12 mouse cellular contexts compared by ENCODE assay signal in the genomic region with DNA sequence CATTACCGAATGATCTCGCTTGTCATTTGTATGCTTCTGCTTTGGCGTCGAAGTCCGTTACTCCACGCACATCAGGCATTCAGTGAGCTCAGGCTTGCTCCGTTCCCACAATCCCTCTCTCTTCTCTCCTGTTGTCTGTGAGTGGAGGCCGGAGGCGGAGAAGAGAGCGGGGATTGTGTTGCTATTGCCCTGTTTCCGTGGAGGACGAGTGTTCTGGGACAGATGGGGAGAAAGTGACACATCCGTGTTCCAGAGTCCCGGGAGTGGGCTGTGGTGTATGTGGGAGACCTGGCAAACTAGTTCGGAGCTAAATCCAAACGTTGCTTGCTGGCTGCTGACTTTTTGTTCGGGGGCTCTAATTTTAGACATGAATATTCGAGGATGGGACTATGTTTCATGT. TPM values are rescaled to one million over a fixed set of nuclear protein-coding genes. Genes with fewer than 3 reads are reported as not detected.
A peak's percentile ranks its signal among the peaks of the same experiment; 100 is the strongest.
DNase-seq lines count a peak whose midpoint lies in the region; ATAC-seq lines count a peak whose summit lies in the region.
"Had no signal": no experiment of that assay in that cellular context is flagged by ENCODE, and none has a peak within 500 bp of the region (broad histone marks: within the 10 kb centered on the region; RNA-seq: fewer than 3 reads in every experiment).

No protein-coding gene starts in this region.

- H3K4me2 ChIP-seq in lung, embryonic 16.5 days (ENCODE audit: low read depth, low read length), result no peak overlapping the region
- H3K4me2 ChIP-seq in stomach, embryonic 15.5 days, result no peak overlapping the region
- H3K4me2 ChIP-seq in kidney, embryonic 14.5 days (replicated peaks; ENCODE audit: low read depth, low read length), result no peak overlapping the region
- H3K4me2 ChIP-seq: lung, embryonic 15.5 days had no signal

- peak; percentile 12; the same call in 1 of the 2 replicates for ATAC-seq in lung, embryonic 16.5 days (ENCODE audit: low read depth)
- ATAC-seq in stomach, embryonic 15.5 days (ENCODE audit: insufficient read depth, low FRiP score, low read depth), result no peak
- no peak for ATAC-seq in kidney, embryonic 14.5 days (ENCODE audit: low FRiP score, low TSS enrichment)
- ATAC-seq: activated CD4-positive, CD25-positive, alpha-beta regulatory T cell, adult 4 months had no signal

- no peak for DNase-seq in lung, adult 18-20 months
- peak; percentile 31 to 59 for DNase-seq in frontal cortex, postnatal 25 days (ENCODE audit: low spot score in 2 of 2)
- peak; percentile 16 to 24 for DNase-seq in layer of hippocampus, postnatal 10 days (ENCODE audit: low spot score in 2 of 2)
- DNase-seq in urinary bladder, postnatal 36 days (ENCODE audit: low spot score in 2 of 2), result no peak
- DNase-seq: heart, postnatal 14 days; kidney, adult 9 months; thymus, adult 18-20 months had no signal

- H3K4me1 ChIP-seq in lung, embryonic 16.5 days (replicated peaks; ENCODE audit: control insufficient read depth, insufficient read depth, low read length), result 0 out of 2 replicates have a peak, but pooled peaks cover 2% of the 10 kb centered on the region
- no peaks in the 10 kb centered on the region for H3K4me1 ChIP-seq in stomach, embryonic 15.5 days
- no peaks in the 10 kb centered on the region for H3K4me1 ChIP-seq in kidney, embryonic 14.5 days (ENCODE audit: control insufficient read depth, insufficient read depth, low read length)
- H3K4me1 ChIP-seq: lung, embryonic 15.5 days had no signal

- WGBS in lung, embryonic 16.5 days, result 72% methylated on average over 18 of the region's 18 CpGs
- 74% methylated on average over 18 of the region's 18 CpGs for WGBS in stomach, embryonic 15.5 days
- WGBS in kidney, embryonic 14.5 days, result 91% methylated on average over 18 of the region's 18 CpGs

- no peak overlapping the region for H3K27ac ChIP-seq in lung, embryonic 16.5 days (ENCODE audit: low read length)
- H3K27ac ChIP-seq in stomach, embryonic 15.5 days, result peak overlapping the region; percentile 79
- no peak overlapping the region for H3K27ac ChIP-seq in kidney, embryonic 14.5 days (ENCODE audit: low read depth, low read length)
- H3K27ac ChIP-seq: lung, embryonic 15.5 days had no signal

- H3K9me3 ChIP-seq in lung, embryonic 16.5 days (ENCODE audit: control insufficient read depth, low read length), result 0 out of 2 replicates have a peak, but pooled peaks cover under 1% of the 10 kb centered on the region
- H3K9me3 ChIP-seq in stomach, embryonic 15.5 days, result no peaks in the 10 kb centered on the region
- H3K9me3 ChIP-seq in kidney, embryonic 14.5 days (ENCODE audit: control insufficient read depth, low read length), result no peaks in the 10 kb centered on the region
- H3K9me3 ChIP-seq: lung, embryonic 15.5 days had no signal

- H3K9ac ChIP-seq in lung, embryonic 16.5 days (ENCODE audit: low read length), result no peak overlapping the region
- no peak overlapping the region for H3K9ac ChIP-seq in stomach, embryonic 15.5 days
- H3K9ac ChIP-seq in kidney, embryonic 14.5 days (ENCODE audit: low read depth, low read length), result no peak overlapping the region
- H3K9ac ChIP-seq: lung, embryonic 15.5 days had no signal

- no peak overlapping the region for H3K4me3 ChIP-seq in lung, embryonic 16.5 days (ENCODE audit: low read length)
- no peak overlapping the region for H3K4me3 ChIP-seq in stomach, embryonic 15.5 days (replicated peaks)
- no peak overlapping the region for H3K4me3 ChIP-seq in kidney, embryonic 14.5 days (ENCODE audit: low read length)
- H3K4me3 ChIP-seq: lung, embryonic 15.5 days had no signal

- H3K36me3 ChIP-seq in lung, embryonic 16.5 days (ENCODE audit: control insufficient read depth, insufficient read depth, low read length), result no peaks in the 10 kb centered on the region
- H3K36me3 ChIP-seq in stomach, embryonic 15.5 days, result no peaks in the 10 kb centered on the region
- no peaks in the 10 kb centered on the region for H3K36me3 ChIP-seq in kidney, embryonic 14.5 days (ENCODE audit: control insufficient read depth, insufficient read depth, low read length)
- H3K36me3 ChIP-seq: lung, embryonic 15.5 days had no signal

- H3K27me3 ChIP-seq in lung, embryonic 16.5 days (ENCODE audit: control insufficient read depth, insufficient read depth, low read depth, low read length), result no peaks in the 10 kb centered on the region
- H3K27me3 ChIP-seq in stomach, embryonic 15.5 days (replicated peaks), result no peaks in the 10 kb centered on the region
- H3K27me3 ChIP-seq in kidney, embryonic 14.5 days (ENCODE audit: control insufficient read depth, insufficient read depth, low read length), result no peaks in the 10 kb centered on the region
- H3K27me3 ChIP-seq: lung, embryonic 15.5 days had no signal

RNA-seq across cellular contexts. Expression of a gene that starts 14.6 kb away (rescaled TPM):
- 24.0 and 25.6 TPM in 2 replicates for polyA plus RNA-seq in lung, embryonic 16.5 days (2015; fragmentation: Nextera tagmentation; extraction: Ambion mirVana)
- 10 to 100 TPM; 40.9 to 42.8 TPM for total RNA-seq in layer of hippocampus, postnatal 10 days (2021)
- 22.1 and 23.0 TPM in 2 replicates for polyA plus RNA-seq in stomach, embryonic 15.5 days (2015; fragmentation: Nextera tagmentation; extraction: Ambion mirVana)
- 12.6 and 27.7 TPM in 2 replicates for polyA plus RNA-seq in kidney, embryonic 14.5 days (2014; fragmentation: Nextera tagmentation; extraction: Ambion mirVana)

Comparison
In these comparisons a context has a peak if more than half of its experiments do, and no peak if none do; other contexts are left out.
1. DNase-seq: peak in frontal cortex, postnatal 25 days (2 of 2) and layer of hippocampus, postnatal 10 days (2 of 2); none in lung, adult 18-20 months (0 of 2) and urinary bladder, postnatal 36 days (0 of 2).